Mouse (Mus musculus): ENCODE measurements around the gene Fga. TPM values are rescaled to one million over a fixed set of nuclear protein-coding genes. Genes with fewer than 3 reads are reported as not detected.

The Fga gene
- total RNA-seq (2021): not detected
- long read RNA-seq, experiment 1: 0 reads
- long read RNA-seq, experiment 2: 0 reads

DNA sequence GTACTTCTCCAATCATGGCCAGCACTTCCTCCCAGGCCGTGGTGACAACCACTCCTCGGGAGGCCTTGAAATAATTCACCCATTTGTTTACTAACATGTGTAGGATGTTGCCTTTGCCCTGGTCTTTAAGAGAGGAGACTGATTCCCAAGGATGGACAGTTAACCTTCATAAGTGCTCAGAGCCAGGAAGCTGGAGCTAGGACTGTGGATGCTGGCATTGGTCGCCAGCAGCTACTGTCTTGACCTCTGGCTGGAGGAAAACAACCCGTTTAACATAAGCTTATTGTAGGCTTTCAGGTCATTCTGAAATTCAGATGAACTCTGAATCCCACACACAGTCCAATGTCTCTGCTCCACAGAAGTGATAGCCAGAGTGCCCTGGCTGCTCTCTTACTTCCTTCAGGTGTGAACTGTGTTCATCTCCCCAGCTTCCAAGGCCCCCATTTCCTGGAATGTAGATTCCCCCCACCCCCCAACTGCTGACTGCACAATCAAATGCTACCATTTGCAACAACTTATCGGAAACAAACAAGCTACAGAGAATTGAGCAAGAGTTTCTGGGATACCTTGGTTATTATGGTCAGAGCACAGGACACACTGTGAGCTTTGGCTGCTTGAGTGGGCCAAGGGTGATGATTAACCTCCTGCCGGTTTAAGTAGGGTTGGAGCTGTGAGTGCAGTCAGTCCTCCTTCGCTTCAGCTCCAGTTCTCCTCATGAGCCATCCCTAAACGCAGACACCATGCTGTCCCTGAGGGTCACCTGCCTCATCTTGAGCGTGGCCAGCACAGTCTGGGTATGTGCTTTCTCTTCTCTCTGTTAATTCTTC, at the start of gene Fga:
TSS of gene Fga (plus strand) at position 602 of the 827 bp plus-strand sequence.
- H3K27ac ChIP-seq: peak within 1 kb of the TSS; percentile 85
- H3K4me3 ChIP-seq: no peak within 1 kb of the TSS
- no peak for DNase-seq (ENCODE audit: low spot score in 2 of 2)
- no peak for TF ChIP-seq CTCF (conservative IDR thresholded peaks at IDR 0.05)

- no peak overlapping the region for H3K4me3 ChIP-seq
- DNase-seq (ENCODE audit: low spot score in 2 of 2): no peak
- no peak for TF ChIP-seq CTCF (conservative IDR thresholded peaks at IDR 0.05)
- no peak overlapping the region; the same call in 1 of the 2 replicates for H3K27ac ChIP-seq
Measured at GRCm38 (mm10) chr3:82980818-82981217, 45.1 kb upstream of the Fga start.

DNA sequence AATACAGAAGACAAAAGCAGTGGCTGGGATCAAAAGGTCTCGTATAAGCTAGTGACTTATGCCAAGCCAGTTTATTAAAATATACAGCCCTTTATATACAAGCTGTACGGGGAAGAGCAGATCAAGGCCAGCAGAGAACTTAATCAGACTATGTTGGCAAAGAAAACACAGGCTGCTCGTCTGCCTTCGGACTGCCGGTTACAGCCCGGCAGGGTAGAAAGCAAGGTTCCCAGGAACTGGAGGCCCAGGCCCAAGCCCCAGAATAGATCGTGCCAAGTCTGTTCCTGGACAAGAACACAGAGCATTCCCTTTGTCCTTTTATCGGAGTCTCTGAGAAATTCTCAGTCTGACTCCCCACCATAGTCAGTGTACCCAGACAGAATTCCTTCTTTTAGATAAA, 44.0 kb upstream of the Fga start:
- TF ChIP-seq CTCF (conservative IDR thresholded peaks at IDR 0.05): no peak
- DNase-seq (ENCODE audit: low spot score in 2 of 2): no peak
- H3K4me3 ChIP-seq: no peak overlapping the region
- H3K27ac ChIP-seq: no peak overlapping the region

DNA sequence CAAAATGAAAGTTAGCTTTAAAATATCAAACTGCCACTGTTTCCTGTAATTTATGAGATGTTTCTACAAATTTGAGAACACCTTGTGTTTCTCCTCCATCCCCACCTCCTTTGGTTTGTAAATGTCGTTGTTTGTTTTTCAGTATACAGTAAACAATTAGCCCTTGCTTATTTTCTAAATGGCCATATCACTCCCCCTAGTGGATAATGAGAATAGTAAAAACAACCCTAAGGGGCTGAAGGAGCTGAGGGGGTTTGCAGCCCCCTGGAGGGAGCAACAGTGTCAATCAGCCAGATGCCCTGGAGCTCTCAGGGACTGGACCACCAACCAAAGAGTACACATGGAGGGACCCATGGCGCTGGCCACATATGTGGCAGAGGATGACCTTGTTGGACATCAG, 41.0 kb upstream of the Fga start:
- H3K4me3 ChIP-seq: no peak overlapping the region
- DNase-seq (ENCODE audit: low spot score in 2 of 2): no peak
- peak; percentile 79 for TF ChIP-seq CTCF (conservative IDR thresholded peaks at IDR 0.05)
- no peak overlapping the region for H3K27ac ChIP-seq

DNA sequence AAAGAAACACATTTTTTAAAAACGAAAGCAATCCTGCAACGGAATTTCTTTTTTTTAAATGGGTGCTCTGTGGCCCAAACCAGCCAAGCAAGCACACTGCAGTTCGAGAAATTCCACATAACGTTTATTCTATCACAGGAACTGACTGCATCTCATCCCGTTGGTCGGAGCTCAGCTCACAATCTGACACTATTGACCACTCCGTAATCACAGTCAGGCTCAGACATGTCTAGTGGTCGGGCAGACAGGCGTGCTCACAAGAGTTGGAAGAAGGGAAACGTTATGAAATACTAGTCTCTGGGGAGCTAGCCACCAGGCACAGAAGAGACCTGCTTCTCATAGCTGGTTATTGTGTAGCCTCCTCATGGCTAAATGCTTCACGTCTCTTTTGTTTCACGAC, 33.9 kb upstream of the Fga start:
- no peak overlapping the region for H3K27ac ChIP-seq
- DNase-seq (ENCODE audit: low spot score in 2 of 2): no peak
- no peak for TF ChIP-seq CTCF (conservative IDR thresholded peaks at IDR 0.05)
- no peak overlapping the region for H3K4me3 ChIP-seq

DNA sequence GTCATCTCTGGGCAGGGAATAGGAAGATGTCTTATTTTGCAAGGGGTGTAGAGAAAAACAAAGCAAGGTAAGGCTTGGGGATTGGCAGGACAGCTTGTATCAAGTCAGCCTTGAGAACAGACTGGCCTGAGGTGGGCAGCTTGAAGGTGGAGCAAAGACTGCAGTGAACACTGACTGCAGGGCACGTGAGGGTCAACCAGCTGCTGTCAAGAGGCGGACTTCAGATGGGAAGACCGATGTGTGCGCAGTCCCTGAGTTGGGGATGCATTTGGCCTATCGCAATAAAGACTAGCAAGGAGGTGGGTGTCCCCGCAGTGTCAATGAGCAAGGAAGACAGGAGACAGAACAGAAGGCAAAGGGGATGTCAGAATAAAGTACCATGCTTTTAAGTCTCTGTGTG, 32.9 kb upstream of the Fga start:
- DNase-seq (ENCODE audit: low spot score in 2 of 2): no peak
- no peak for TF ChIP-seq CTCF (conservative IDR thresholded peaks at IDR 0.05)
- Histone ChIP-seq H3K27ac (no peak overlapping the region), H3K4me3 (no peak overlapping the region)

DNA sequence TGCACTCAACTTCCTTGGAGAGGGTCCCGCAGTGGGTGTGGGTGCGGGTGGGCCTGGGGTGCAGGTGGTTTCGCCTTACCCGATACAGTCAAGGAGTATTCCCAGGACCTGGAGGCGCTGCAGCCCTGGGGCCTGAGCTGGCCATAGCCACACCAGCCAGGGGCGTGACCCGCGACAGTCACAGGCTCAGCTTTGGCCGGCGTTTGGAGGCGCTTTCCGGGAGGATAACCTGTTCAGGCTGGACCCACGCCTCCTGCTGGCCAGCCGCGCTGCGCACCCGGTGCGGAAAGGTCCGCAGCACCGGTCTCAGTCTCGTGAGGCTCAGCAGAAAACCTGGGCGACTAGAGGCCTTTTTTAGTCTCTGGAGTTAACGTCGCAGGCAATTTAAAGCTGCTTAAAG, 30.5 kb upstream of the Fga start:
- no peak for DNase-seq (ENCODE audit: low spot score in 2 of 2)
- no peak overlapping the region for H3K27ac ChIP-seq
- H3K4me3 ChIP-seq: no peak overlapping the region
- TF ChIP-seq CTCF (conservative IDR thresholded peaks at IDR 0.05): peak; percentile 67

GRCm38 (mm10) chr3:82996656-82997055, 29.2 kb upstream of the Fga start:
- Histone ChIP-seq H3K4me3 (no peak overlapping the region), H3K27ac (no peak overlapping the region)
- DNase-seq (ENCODE audit: low spot score in 2 of 2): no peak
- no peak for TF ChIP-seq CTCF (conservative IDR thresholded peaks at IDR 0.05)

- Histone ChIP-seq H3K4me3 (no peak overlapping the region), H3K27ac (no peak overlapping the region)
- DNase-seq (ENCODE audit: low spot score in 2 of 2): peak; percentile 68 to 77
- TF ChIP-seq CTCF (conservative IDR thresholded peaks at IDR 0.05): peak; percentile 90
Measured at GRCm38 (mm10) chr3:82998772-82999463, 27.0 kb upstream of the Fga start.

DNA sequence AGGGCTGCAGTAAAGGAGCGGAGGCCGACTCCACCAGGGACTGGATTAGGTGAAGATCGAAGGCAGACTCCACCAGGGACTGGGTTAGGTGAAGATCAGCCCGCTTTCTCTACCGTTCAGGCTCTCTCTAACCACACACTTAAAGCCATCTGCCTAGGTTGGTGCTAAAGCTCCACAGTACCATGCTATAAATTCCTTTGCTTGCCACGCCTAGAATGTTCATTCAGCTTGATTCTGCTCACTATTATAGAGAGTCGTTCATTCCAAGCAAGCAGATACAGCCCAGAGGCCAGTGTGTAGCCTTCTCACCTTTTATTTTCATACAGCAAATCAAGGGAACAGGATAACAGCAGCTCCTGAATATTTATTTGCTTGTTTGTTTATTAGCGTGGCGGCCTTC, 25.9 kb upstream of the Fga start:
- TF ChIP-seq CTCF (conservative IDR thresholded peaks at IDR 0.05): no peak
- no peak for DNase-seq (ENCODE audit: low spot score in 2 of 2)
- Histone ChIP-seq H3K4me3 (no peak overlapping the region), H3K27ac (no peak overlapping the region)

DNA sequence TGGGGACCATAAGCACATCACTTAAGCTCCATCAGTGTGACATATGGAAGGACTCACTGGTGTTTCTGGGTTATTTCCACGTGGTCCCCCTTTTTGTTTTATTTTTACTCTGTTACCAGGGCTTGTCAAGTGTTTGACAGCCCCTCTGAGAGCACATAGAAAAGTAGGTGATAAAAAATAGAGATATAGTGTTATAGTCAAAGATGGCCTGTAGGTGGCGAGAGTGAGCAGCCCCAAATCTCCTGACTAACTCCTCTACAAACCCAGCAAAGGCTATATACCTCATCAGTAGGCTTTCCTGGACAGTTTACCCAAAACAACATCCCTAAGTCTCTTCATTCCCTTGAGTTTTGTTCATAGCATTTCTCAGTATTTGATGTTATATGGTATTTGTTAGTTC, 23.7 kb upstream of the Fga start:
- peak; percentile 25 to 41 for DNase-seq (ENCODE audit: low spot score in 2 of 2)
- Histone ChIP-seq H3K4me3 (no peak overlapping the region), H3K27ac (no peak overlapping the region)
- TF ChIP-seq CTCF (conservative IDR thresholded peaks at IDR 0.05): peak; percentile 95

- H3K4me3 ChIP-seq: no peak overlapping the region
- DNase-seq (ENCODE audit: low spot score in 2 of 2): no peak
- no peak overlapping the region for H3K27ac ChIP-seq
- no peak for TF ChIP-seq CTCF (conservative IDR thresholded peaks at IDR 0.05)
Measured at GRCm38 (mm10) chr3:83003068-83003467, 22.8 kb upstream of the Fga start.

- TF ChIP-seq CTCF (conservative IDR thresholded peaks at IDR 0.05): no peak
- DNase-seq (ENCODE audit: low spot score in 2 of 2): no peak
- Histone ChIP-seq H3K27ac (no peak overlapping the region), H3K4me3 (no peak overlapping the region)
Measured at GRCm38 (mm10) chr3:83004801-83005200, 21.1 kb upstream of the Fga start.

GRCm38 (mm10) chr3:83007557-83007956, 18.3 kb upstream of the Fga start, which contains the start of gene Fgg:
Gene Fgg, plus strand, starts transcription at chr3:83007724.
- no peak for DNase-seq (ENCODE audit: low spot score in 2 of 2)
- no peak within 1 kb of the TSS for H3K4me3 ChIP-seq
- H3K27ac ChIP-seq: no peak within 1 kb of the TSS
- TF ChIP-seq CTCF (conservative IDR thresholded peaks at IDR 0.05): no peak

Measured in layer of hippocampus, adult 2 months (tissue).